Mouse (Mus musculus) cortical plate, adult 2 months (tissue): Measurements from ENCODE around the gene Cmc1. TPM values are rescaled to one million over a fixed set of nuclear protein-coding genes. Genes with fewer than 3 reads are reported as not detected.

ENCODE experiments used
- H3K27ac ChIP-seq: fragments of 200-500 bp; 2 replicates; pipeline ENCODE4 v1.5.1; 2012; ENCODE audit warnings: low read length, control low read depth, inconsistent platforms; ENCODE audit not compliant: insufficient read depth
- H3K4me1 ChIP-seq: fragments of 200-500 bp; 2 replicates; pipeline ENCODE4 v1.6.1; 2011; ENCODE audit warnings: low read length; ENCODE audit not compliant: control insufficient read depth, insufficient read depth
- H3K4me3 ChIP-seq: fragments of 200-500 bp; 2 replicates; pipeline ENCODE4 v1.5.1; 2011; ENCODE audit warnings: mild to moderate bottlenecking, low read length, control low read depth; ENCODE audit not compliant: insufficient read depth
- CTCF ChIP-seq: fragments of 200-500 bp; IDR thresholded peaks from 2 replicates; pipeline ENCODE4 v1.5.1; 2011; ENCODE audit warnings: mild to moderate bottlenecking, control low read depth, low read length; ENCODE audit not compliant: insufficient read depth; ENCODE audit errors: extremely low read depth
- POLR2A ChIP-seq: fragments of 200-500 bp; IDR thresholded peaks from 2 replicates; pipeline ENCODE4 v1.6.1; 2011; ENCODE audit warnings: mild to moderate bottlenecking, low read length, control low read depth; ENCODE audit not compliant: insufficient read depth; ENCODE audit errors: extremely low read depth
- polyA plus RNA-seq: library from polyadenylated mRNA; depleted of rRNA; stranded (reverse); fragments of >200 nt; gene quantifications from 2 replicates; pipeline ENCODE4 v1.2.3, GENCODE M21; 2012

The Cmc1 gene
- polyA plus RNA-seq, 1 experiment: 14.8 TPM

- no peak for TF ChIP-seq CTCF
- TF ChIP-seq POLR2A: no peak
- Histone ChIP-seq H3K27ac (no peak overlapping the region), H3K4me1 (no peaks in the 10 kb centered on the region), H3K4me3 (no peak overlapping the region)
These were observed 67.2 kb downstream of the Cmc1 start for GRCm38 (mm10) chr9:118082575-118083431.

GRCm38 (mm10) chr9:118073358-118073757 lies 76.6 kb downstream of the Cmc1 start:
- Histone ChIP-seq H3K4me1 (no peaks in the 10 kb centered on the region), H3K27ac (no peak overlapping the region), H3K4me3 (no peak overlapping the region)
- TF ChIP-seq CTCF (no peak), POLR2A (no peak)

GRCm38 (mm10) chr9:118072101-118072500 lies 77.9 kb downstream of the Cmc1 start:
- Histone ChIP-seq H3K27ac (no peak overlapping the region), H3K4me1 (no peaks in the 10 kb centered on the region), H3K4me3 (no peak overlapping the region)
- TF ChIP-seq POLR2A: no peak
- TF ChIP-seq CTCF: no peak

GRCm38 (mm10) chr9:118071337-118071736 lies 78.6 kb downstream of the Cmc1 start:
- Histone ChIP-seq H3K27ac (no peak overlapping the region), H3K4me3 (no peak overlapping the region), H3K4me1 (no peaks in the 10 kb centered on the region)
- TF ChIP-seq CTCF: no peak
- no peak for TF ChIP-seq POLR2A

GRCm38 (mm10) chr9:118070442-118070841 lies 79.5 kb downstream of the Cmc1 start:
- Histone ChIP-seq H3K27ac (no peak overlapping the region), H3K4me3 (no peak overlapping the region), H3K4me1 (no peaks in the 10 kb centered on the region)
- TF ChIP-seq POLR2A (no peak), CTCF (no peak)

- no peak for TF ChIP-seq POLR2A
- no peak for TF ChIP-seq CTCF
- no peak overlapping the region for H3K27ac ChIP-seq
- H3K4me3 ChIP-seq: no peak overlapping the region
- H3K4me1 ChIP-seq: no peaks in the 10 kb centered on the region
These were observed 90.9 kb downstream of the Cmc1 start for GRCm38 (mm10) chr9:118059101-118059500.

- Histone ChIP-seq H3K27ac (no peak overlapping the region), H3K4me1 (no peaks in the 10 kb centered on the region), H3K4me3 (no peak overlapping the region)
- no peak for TF ChIP-seq POLR2A
- no peak for TF ChIP-seq CTCF
These were observed 96.7 kb downstream of the Cmc1 start for GRCm38 (mm10) chr9:118053286-118053685.

GRCm38 (mm10) chr9:118045011-118045533 lies 104.9 kb downstream of the Cmc1 start:
- no peak overlapping the region for H3K4me3 ChIP-seq
- H3K27ac ChIP-seq: no peak overlapping the region
- H3K4me1 ChIP-seq: no peaks in the 10 kb centered on the region
- TF ChIP-seq CTCF (no peak), POLR2A (no peak)

- H3K4me1 ChIP-seq: no peaks in the 10 kb centered on the region
- TF ChIP-seq POLR2A: no peak
- no peak overlapping the region for H3K4me3 ChIP-seq
- no peak overlapping the region for H3K27ac ChIP-seq
These were observed 106.4 kb downstream of the Cmc1 start for GRCm38 (mm10) chr9:118043581-118043980.

GRCm38 (mm10) chr9:118042738-118043137 lies 107.2 kb downstream of the Cmc1 start:
- no peak overlapping the region for H3K4me3 ChIP-seq
- H3K4me1 ChIP-seq: no peaks in the 10 kb centered on the region
- TF ChIP-seq CTCF (no peak), POLR2A (no peak)
- no peak overlapping the region for H3K27ac ChIP-seq
